Mouse (Mus musculus) liver, embryonic 16.5 days (tissue): ENCODE results near the gene Hnrnpa3. TPM values are rescaled to one million over a fixed set of nuclear protein-coding genes. Genes with fewer than 3 reads are reported as not detected.
"Not testable (repeated sequence)": the region's sequence is repeated elsewhere in the genome, so short reads cannot be mapped to it uniquely, and the experiment has no call there.

Experiments used
- ATAC-seq: fragments of 200-750 bp; cut with Nextera tagmentation; 2 replicates; pipeline ENCODE4 v1.8.0; 2017; ENCODE audit warnings: low read depth, mild to moderate bottlenecking, moderate number of reproducible peaks, moderate library complexity
- H3K27ac ChIP-seq: fragments of 300-500 bp; sonication (generic); 2 replicates; pipeline ENCODE4 v1.5.1; 2014; ENCODE audit warnings: mild to moderate bottlenecking, low read length
- H3K27me3 ChIP-seq: fragments of 300-500 bp; sonication (generic); 2 replicates; pipeline ENCODE4 v1.6.1; 2014; ENCODE audit warnings: low read depth, low read length, mixed read lengths; ENCODE audit not compliant: control insufficient read depth, insufficient read depth
- H3K36me3 ChIP-seq: fragments of 300-500 bp; sonication (generic); 2 replicates; pipeline ENCODE4 v1.6.1; 2014; ENCODE audit warnings: mild to moderate bottlenecking; ENCODE audit not compliant: control insufficient read depth, insufficient read depth
- H3K4me1 ChIP-seq: fragments of 300-500 bp; sonication (generic); 2 replicates; pipeline ENCODE4 v1.6.1; 2014; ENCODE audit warnings: low read depth, low read length, mixed read lengths; ENCODE audit not compliant: control insufficient read depth
- H3K4me2 ChIP-seq: fragments of 300-500 bp; sonication (generic); 2 replicates; pipeline ENCODE4 v1.6.1; 2014; ENCODE audit warnings: low read depth, low read length, mixed read lengths
- H3K4me3 ChIP-seq: fragments of 300-500 bp; sonication (generic); 2 replicates; pipeline ENCODE4 v1.5.1; 2014; ENCODE audit warnings: low read depth, mild to moderate bottlenecking, low read length
- H3K9ac ChIP-seq: fragments of 300-500 bp; sonication (generic); 2 replicates; pipeline ENCODE4 v1.6.1; 2014; ENCODE audit warnings: low read depth, low read length
- H3K9me3 ChIP-seq: fragments of 300-500 bp; sonication (generic); replicated peaks from 2 replicates; pipeline ENCODE4 v1.6.1; 2016; ENCODE audit warnings: low read length; ENCODE audit not compliant: control insufficient read depth
- WGBS: fragments of 180-500 bp; shearing (Covaris S2); extraction: QIAGEN DNeasy Blood & Tissue Kit; methylation state at CpG from one replicate; pipeline ENCODE4 v1.1.7; 2014; ENCODE audit not compliant: insufficient replicate concordance; 5-methylcytosine and 5-hydroxymethylcytosine counted together
- polyA plus RNA-seq: library from polyadenylated mRNA; unstranded; fragments of >200 nt; fragmentation: Nextera tagmentation; extraction: Ambion mirVana; gene quantifications from 2 replicates; pipeline ENCODE4 v1.2.1, GENCODE M21; 2015

Hnrnpa3 gene
- polyA plus RNA-seq, 1 experiment from 2014 or later = 94.3 TPM

DNA sequence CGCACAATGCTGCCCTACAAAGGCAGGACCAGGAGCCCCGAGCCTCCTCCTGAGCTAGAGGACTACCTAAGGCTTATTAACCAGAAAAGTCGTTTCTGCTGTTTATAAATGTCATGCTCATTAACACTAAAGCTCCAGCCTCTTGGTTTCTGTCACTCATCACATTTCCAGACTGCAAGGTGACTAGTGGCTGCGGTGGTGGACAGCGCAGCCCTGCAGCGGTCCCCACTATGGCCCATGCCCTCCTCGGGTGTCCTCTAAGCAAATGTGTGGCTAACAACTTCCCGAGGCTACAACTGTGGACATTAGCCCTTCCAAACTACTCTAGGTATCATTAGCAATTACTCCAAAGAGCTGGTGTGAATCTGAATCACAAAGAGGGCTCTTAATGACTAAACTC is 32.3 kb downstream of the Hnrnpa3 start:
- Histone ChIP-seq H3K27me3 (no peaks in the 10 kb centered on the region), H3K27ac (no peak overlapping the region), H3K4me1 (peaks cover 28% of the 10 kb centered on the region), H3K9me3 (no peaks in the 10 kb centered on the region), H3K36me3 (peaks cover 4% of the 10 kb centered on the region; the same call in 1 of the 2 replicates), H3K9ac (no peak overlapping the region), H3K4me3 (no peak overlapping the region), H3K4me2 (no peak overlapping the region)
- ATAC-seq = no peak; the same call in 1 of the 2 replicates
- WGBS = 84% methylated on average over 8 of the region's 8 CpGs

GRCm38 (mm10) chr2:75692369-75692768 is 33.3 kb downstream of the Hnrnpa3 start:
- Histone ChIP-seq H3K4me3 (no peak overlapping the region), H3K9me3 (no peaks in the 10 kb centered on the region), H3K27ac (no peak overlapping the region), H3K36me3 (peaks cover 4% of the 10 kb centered on the region; the same call in 1 of the 2 replicates), H3K4me2 (no peak overlapping the region), H3K9ac (no peak overlapping the region), H3K4me1 (peaks cover 34% of the 10 kb centered on the region), H3K27me3 (no peaks in the 10 kb centered on the region)
- 87% methylated on average over 6 of the region's 6 CpGs for WGBS
- ATAC-seq = no peak

DNA sequence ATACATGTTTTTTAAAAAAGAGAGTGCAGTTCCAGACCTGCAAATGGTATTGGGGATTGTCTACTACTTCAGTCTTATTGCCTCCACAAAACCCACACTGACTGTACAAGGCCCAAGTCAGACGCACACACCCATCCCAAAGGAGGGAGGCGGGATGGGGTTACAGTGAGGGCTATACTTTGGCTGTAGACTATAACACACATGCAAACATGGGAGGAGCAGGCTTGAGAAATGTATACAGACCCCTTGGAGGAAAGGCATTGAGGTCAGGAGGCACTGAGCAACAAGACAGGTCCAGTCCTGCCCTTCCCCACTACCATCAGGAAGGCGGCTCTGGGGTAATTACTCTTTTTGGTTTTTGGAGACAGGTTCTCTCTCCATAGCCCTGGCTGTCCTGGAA is 35.9 kb downstream of the Hnrnpa3 start:
- H3K4me2 ChIP-seq, H3K9me3 ChIP-seq, H3K27me3 ChIP-seq, H3K27ac ChIP-seq, H3K9ac ChIP-seq, H3K4me3 ChIP-seq, H3K36me3 ChIP-seq, ATAC-seq: not testable (repeated sequence)
- peaks cover 39% of the 10 kb centered on the region for H3K4me1 ChIP-seq
- WGBS = 82% methylated on average over 3 of the region's 3 CpGs

DNA sequence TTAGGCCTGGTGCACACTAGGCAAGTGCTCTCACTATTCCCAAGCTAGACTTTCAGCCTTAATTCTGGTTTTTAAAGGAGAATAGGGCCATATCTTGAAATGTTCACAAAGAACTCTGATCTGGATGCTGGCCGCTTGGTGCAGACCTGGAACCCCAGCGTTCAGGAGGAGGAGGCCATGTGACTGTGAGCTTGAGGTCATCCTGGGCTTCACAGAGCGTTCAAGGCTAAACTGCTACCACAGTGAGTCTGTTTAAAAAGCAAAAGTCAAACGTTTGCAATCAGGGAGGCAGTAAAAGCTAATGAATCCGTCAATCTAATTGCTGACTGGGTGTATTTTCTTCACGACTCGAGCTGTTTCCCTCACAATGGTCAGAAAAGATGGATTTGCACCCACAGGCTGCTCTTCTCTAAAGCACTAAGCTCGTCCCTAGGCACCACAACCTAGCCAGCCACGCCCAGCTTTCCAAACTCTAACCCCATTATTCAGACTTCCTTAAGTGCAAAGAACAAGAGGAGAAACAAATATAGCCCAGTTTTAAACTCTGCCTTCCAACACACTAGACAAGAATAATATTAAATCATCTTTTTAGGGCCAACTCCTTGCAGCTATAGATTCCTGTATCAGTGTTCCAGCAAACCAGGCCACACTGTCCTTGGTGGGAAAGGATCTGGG is 36.8 kb downstream of the Hnrnpa3 start:
- Histone ChIP-seq H3K9ac (no peak overlapping the region), H3K36me3 (peaks cover 6% of the 10 kb centered on the region; the same call in 1 of the 2 replicates), H3K4me3 (no peak overlapping the region), H3K27ac (0 out of 2 replicates have a peak overlapping the region, but pooled peaks have one; percentile 5), H3K27me3 (no peaks in the 10 kb centered on the region), H3K4me2 (no peak overlapping the region; the same call in 1 of the 2 replicates), H3K4me1 (peaks cover 46% of the 10 kb centered on the region), H3K9me3 (no peaks in the 10 kb centered on the region)
- 56% methylated on average over 9 of the region's 9 CpGs for WGBS
- no peak for ATAC-seq

- 38% methylated on average over 5 of the region's 5 CpGs for WGBS
- H3K9me3 ChIP-seq = no peaks in the 10 kb centered on the region
- no peak overlapping the region for H3K9ac ChIP-seq
- peaks cover 52% of the 10 kb centered on the region for H3K4me1 ChIP-seq
- H3K36me3 ChIP-seq = peaks cover 6% of the 10 kb centered on the region; the same call in 1 of the 2 replicates
- H3K27me3 ChIP-seq = no peaks in the 10 kb centered on the region
- no peak overlapping the region for H3K4me3 ChIP-seq
- no peak overlapping the region for H3K27ac ChIP-seq
- ATAC-seq = no peak
- H3K4me2 ChIP-seq = no peak overlapping the region
These were observed 37.3 kb downstream of the Hnrnpa3 start for GRCm38 (mm10) chr2:75696371-75696770.

- ATAC-seq = no peak
- Histone ChIP-seq H3K36me3 (peaks cover 7% of the 10 kb centered on the region; the same call in 1 of the 2 replicates), H3K9me3 (no peaks in the 10 kb centered on the region), H3K27me3 (no peaks in the 10 kb centered on the region), H3K4me3 (no peak overlapping the region), H3K4me1 (peaks cover 60% of the 10 kb centered on the region), H3K27ac (no peak overlapping the region), H3K9ac (peak overlapping the region; percentile 7; the same call in 1 of the 2 replicates), H3K4me2 (no peak overlapping the region)
- 51% methylated on average over 3 of the region's 3 CpGs for WGBS
These were observed 38.2 kb downstream of the Hnrnpa3 start for GRCm38 (mm10) chr2:75697222-75697621.

- H3K9ac ChIP-seq = no peak overlapping the region
These were observed 38.9 kb downstream of the Hnrnpa3 start for GRCm38 (mm10) chr2:75698007-75698406.

GRCm38 (mm10) chr2:75698874-75699273 is 39.8 kb downstream of the Hnrnpa3 start:
- no peak overlapping the region for H3K27ac ChIP-seq
- no peak overlapping the region for H3K9ac ChIP-seq
- ATAC-seq = no peak
- H3K36me3 ChIP-seq = peaks cover 7% of the 10 kb centered on the region; the same call in 1 of the 2 replicates
- H3K27me3 ChIP-seq = no peaks in the 10 kb centered on the region
- no peak overlapping the region for H3K4me2 ChIP-seq
- H3K4me3 ChIP-seq = no peak overlapping the region
- peaks cover 61% of the 10 kb centered on the region for H3K4me1 ChIP-seq
- whole genome bisulfite sequencing = 82% methylated on average over 3 of the region's 3 CpGs
- H3K9me3 ChIP-seq = no peaks in the 10 kb centered on the region

More at GRCm38 (mm10) chr2:75698007-75698406, 38.9 kb downstream of the Hnrnpa3 start:
- H3K27ac ChIP-seq = no peak overlapping the region
- H3K4me2 ChIP-seq = no peak overlapping the region; the same call in 1 of the 2 replicates
- peaks cover 61% of the 10 kb centered on the region for H3K4me1 ChIP-seq
- H3K27me3 ChIP-seq = no peaks in the 10 kb centered on the region
- 23% methylated on average over 4 of the region's 4 CpGs for WGBS
- H3K4me3 ChIP-seq = no peak overlapping the region
- no peaks in the 10 kb centered on the region for H3K9me3 ChIP-seq
- H3K36me3 ChIP-seq = peaks cover 7% of the 10 kb centered on the region; the same call in 1 of the 2 replicates
- no peak for ATAC-seq

GRCm38 (mm10) chr2:75700543-75700942 is 41.5 kb downstream of the Hnrnpa3 start:
- Histone ChIP-seq H3K36me3 (peaks cover 7% of the 10 kb centered on the region; the same call in 1 of the 2 replicates), H3K4me1 (peaks cover 66% of the 10 kb centered on the region), H3K9me3 (no peaks in the 10 kb centered on the region), H3K27ac (0 out of 2 replicates have a peak overlapping the region, but pooled peaks have one; percentile 15), H3K4me2 (peak overlapping the region; percentile 82), H3K9ac (no peak overlapping the region; the same call in 1 of the 2 replicates), H3K27me3 (no peaks in the 10 kb centered on the region), H3K4me3 (peak overlapping the region; percentile 96)
- 63% methylated on average over 3 of the region's 3 CpGs for WGBS
- ATAC-seq = no peak
